Mouse (Mus musculus) liver, adult 2 months (tissue): ENCODE data around the gene Poc1a. TPM values are rescaled to one million over a fixed set of nuclear protein-coding genes. Genes with fewer than 3 reads are reported as not detected.
A peak's percentile ranks its signal among the peaks of the same experiment; 100 is the strongest.

ENCODE experiments used
- DNase-seq: peaks from one replicate; pipeline ENCODE4 v3.0.0-alpha.2; 2011; ENCODE audit warnings: low read depth, low spot score; ENCODE audit errors: extremely low read depth
- H3K27ac ChIP-seq: fragments of 200-500 bp; replicated peaks from 2 replicates; pipeline ENCODE4 v1.5.1; 2012; ENCODE audit warnings: low read depth, mild to moderate bottlenecking, control low read depth, inconsistent platforms, low read length; ENCODE audit not compliant: insufficient read depth
- H3K27me3 ChIP-seq: fragments of 200-500 bp; 2 replicates; pipeline ENCODE4 v1.6.1; 2012; ENCODE audit warnings: mild to moderate bottlenecking, moderate library complexity, low read length, inconsistent platforms; ENCODE audit not compliant: control insufficient read depth, insufficient read depth
- H3K36me3 ChIP-seq: fragments of 200-500 bp; 2 replicates; pipeline ENCODE4 v1.6.1; 2012; ENCODE audit warnings: low read length, inconsistent platforms; ENCODE audit not compliant: control insufficient read depth, insufficient read depth
- H3K4me1 ChIP-seq: fragments of 200-500 bp; 2 replicates; pipeline ENCODE4 v1.6.1; 2011; ENCODE audit warnings: low read length; ENCODE audit not compliant: control insufficient read depth, insufficient read depth
- H3K4me3 ChIP-seq: fragments of 200-500 bp; 2 replicates; pipeline ENCODE4 v1.5.1; 2011; ENCODE audit warnings: low read depth, mild to moderate bottlenecking, control low read depth, low read length, moderate library complexity; ENCODE audit not compliant: insufficient read depth
- H3K79me2 ChIP-seq: fragments of 200-500 bp; 2 replicates; pipeline ENCODE4 v1.6.1; 2012; ENCODE audit warnings: inconsistent platforms, mild to moderate bottlenecking, low read length, moderate library complexity; ENCODE audit not compliant: control insufficient read depth, insufficient read depth
- H3K9ac ChIP-seq: fragments of 200-500 bp; 2 replicates; pipeline ENCODE4 v1.6.1; 2012; ENCODE audit warnings: low read depth, mild to moderate bottlenecking, control low read depth, inconsistent platforms, low read length
- CTCF ChIP-seq: fragments of 200-500 bp; IDR thresholded peaks from 2 replicates; pipeline ENCODE4 v1.5.1; 2011; ENCODE audit warnings: low read depth, low read length, control low read depth
- POLR2A ChIP-seq: fragments of 200-500 bp; IDR thresholded peaks from 2 replicates; pipeline ENCODE4 v1.6.1; 2011; ENCODE audit warnings: low read length, control low read depth; ENCODE audit not compliant: insufficient read depth; ENCODE audit errors: extremely low read depth
- WGBS: fragments of 180-500 bp; shearing (Covaris S2); methylation state at CpG from one replicate; pipeline ENCODE4 v1.1.7; 2018; 5-methylcytosine and 5-hydroxymethylcytosine counted together
- polyA plus RNA-seq: library from polyadenylated mRNA; depleted of rRNA; stranded (reverse); fragments of >200 nt; gene quantifications from 2 replicates; pipeline ENCODE4 v1.2.3, GENCODE M21; 2012
- total RNA-seq: library from RNA; depleted of rRNA; stranded (reverse); fragments of >200 nt; gene quantifications from 2 replicates; pipeline ENCODE4 v1.2.3, GENCODE M21; 2014

Gene Poc1a
- total and polyA plus RNA-seq, 2 experiments: 1.8 to 3.9 TPM

- peak; percentile 98 for DNase-seq
- Histone ChIP-seq H3K79me2 (no peaks in the 10 kb centered on the region), H3K4me3 (no peak overlapping the region), H3K36me3 (no peaks in the 10 kb centered on the region), H3K4me1 (peaks cover 51% of the 10 kb centered on the region), H3K27me3 (no peaks in the 10 kb centered on the region), H3K9ac (peak overlapping the region; percentile 66), H3K27ac (peak overlapping the region; percentile 96)
- TF ChIP-seq CTCF: no peak
- no peak for TF ChIP-seq POLR2A
- 8% methylated on average over 2 of the region's 2 CpGs for WGBS
Observed at GRCm38 (mm10) chr9:106266936-106267657, 13.8 kb upstream of the Poc1a start.

- Histone ChIP-seq H3K27me3 (no peaks in the 10 kb centered on the region), H3K4me1 (peaks cover 49% of the 10 kb centered on the region), H3K27ac (peak overlapping the region; percentile 93), H3K9ac (no peak overlapping the region), H3K79me2 (no peaks in the 10 kb centered on the region), H3K4me3 (no peak overlapping the region), H3K36me3 (no peaks in the 10 kb centered on the region)
- no peak for DNase-seq
- 88% methylated on average over 4 of the region's 4 CpGs for WGBS
- TF ChIP-seq POLR2A: no peak
- TF ChIP-seq CTCF: no peak
Observed at GRCm38 (mm10) chr9:106268421-106268820, 12.4 kb upstream of the Poc1a start.

- peak overlapping the region; percentile 97 for H3K27ac ChIP-seq
- H3K27me3 ChIP-seq: no peaks in the 10 kb centered on the region
- no peak for TF ChIP-seq POLR2A
- no peak for TF ChIP-seq CTCF
- H3K36me3 ChIP-seq: no peaks in the 10 kb centered on the region
- H3K9ac ChIP-seq: peak overlapping the region; percentile 7; the same call in 1 of the 2 replicates
- 66% methylated on average over 9 of the region's 9 CpGs for WGBS
- peaks cover 54% of the 10 kb centered on the region for H3K4me1 ChIP-seq
- no peaks in the 10 kb centered on the region for H3K79me2 ChIP-seq
- H3K4me3 ChIP-seq: no peak overlapping the region
- DNase-seq: no peak
Observed at GRCm38 (mm10) chr9:106269076-106269788, 11.6 kb upstream of the Poc1a start.

GRCm38 (mm10) chr9:106269879-106270278, 11.0 kb upstream of the Poc1a start:
- Histone ChIP-seq H3K36me3 (no peaks in the 10 kb centered on the region), H3K4me3 (no peak overlapping the region), H3K9ac (no peak overlapping the region), H3K27me3 (no peaks in the 10 kb centered on the region), H3K27ac (peak overlapping the region; percentile 97), H3K79me2 (no peaks in the 10 kb centered on the region), H3K4me1 (peaks cover 49% of the 10 kb centered on the region)
- no peak for DNase-seq
- TF ChIP-seq CTCF (no peak), POLR2A (no peak)
- 63% methylated on average over 2 of the region's 2 CpGs for WGBS

- Histone ChIP-seq H3K27me3 (no peaks in the 10 kb centered on the region), H3K9ac (peak overlapping the region; percentile 16; the same call in 1 of the 2 replicates), H3K36me3 (no peaks in the 10 kb centered on the region), H3K4me1 (peaks cover 46% of the 10 kb centered on the region), H3K4me3 (no peak overlapping the region), H3K27ac (peak overlapping the region; percentile 97), H3K79me2 (no peaks in the 10 kb centered on the region)
- TF ChIP-seq CTCF (no peak), POLR2A (no peak)
- 19% methylated on average over 4 of the region's 4 CpGs for WGBS
- DNase-seq: peak; percentile 96
Observed at GRCm38 (mm10) chr9:106270656-106271055, 10.2 kb upstream of the Poc1a start.

GRCm38 (mm10) chr9:106272288-106272687, 8.6 kb upstream of the Poc1a start:
- WGBS: 21% methylated on average over 1 of the region's 1 CpGs
- TF ChIP-seq CTCF (no peak), POLR2A (no peak)
- Histone ChIP-seq H3K4me1 (peaks cover 37% of the 10 kb centered on the region), H3K9ac (peak overlapping the region; percentile 69), H3K79me2 (no peaks in the 10 kb centered on the region), H3K27me3 (no peaks in the 10 kb centered on the region), H3K36me3 (no peaks in the 10 kb centered on the region), H3K27ac (peak overlapping the region; percentile 92), H3K4me3 (no peak overlapping the region)
- peak; percentile 96 for DNase-seq
